Mouse (Mus musculus): Measurements from ENCODE around the gene Nkx3-2.

- TF ChIP-seq ELF1 (IDR thresholded peaks at IDR 0.05; ENCODE audit: low read depth, low read length) (no peak), KAT2A (conservative IDR thresholded peaks at IDR 0.05; ENCODE audit: low read depth, low read length) (no peak), CTCF (IDR thresholded peaks at IDR 0.05 in 2 of 3, conservative IDR thresholded peaks at IDR 0.05 in 1 of 3; ENCODE audit: control insufficient read depth in 1 of 3, insufficient read depth in 1 of 3, low read depth in 2 of 3, low read length in 3 of 3, poor library complexity in 1 of 3, severe bottlenecking in 1 of 3) (no peak), EP300 (IDR thresholded peaks at IDR 0.05; ENCODE audit: low read depth in 1 of 2, low read length in 2 of 2) (no peak), ZC3H11A (IDR thresholded peaks at IDR 0.05; ENCODE audit: low read depth, low read length) (no peak), CHD2 (IDR thresholded peaks at IDR 0.05; ENCODE audit: low read length) (no peak), ZMIZ1 (IDR thresholded peaks at IDR 0.05; ENCODE audit: low read depth, low read length) (no peak), POLR2A (IDR thresholded peaks at IDR 0.05; ENCODE audit: control insufficient read depth in 1 of 2, insufficient read depth in 1 of 2, low read depth in 1 of 2, low read length in 2 of 2, poor library complexity in 1 of 2) (no peak), TBP (IDR thresholded peaks at IDR 0.05; ENCODE audit: low read depth, low read length) (no peak), MYC (IDR thresholded peaks at IDR 0.05; ENCODE audit: low read depth, low read length) (no peak), TCF12 (IDR thresholded peaks at IDR 0.05; ENCODE audit: low read depth, low read length) (no peak), MXI1 (IDR thresholded peaks at IDR 0.05; ENCODE audit: low read depth, low read length) (no peak), ZNF384 (IDR thresholded peaks at IDR 0.05; ENCODE audit: low read depth, low read length) (no peak), CHD1 (IDR thresholded peaks at IDR 0.05; ENCODE audit: low read depth, low read length) (no peak)
These were observed 11.4 kb upstream of the Nkx3-2 start for GRCm38 (mm10) chr5:41775728-41776127.

Data from MEL (cell line).